Mouse (Mus musculus) brown adipose tissue, adult 24 weeks (tissue): ENCODE data around the gene Lmx1b. TPM values are rescaled to one million over a fixed set of nuclear protein-coding genes. Genes with fewer than 3 reads are reported as not detected.
A peak's percentile ranks its signal among the peaks of the same experiment; 100 is the strongest.

Source experiments
- H3K27ac ChIP-seq: fragments of 200-500 bp; replicated peaks from 2 replicates; pipeline ENCODE4 v1.5.1; 2012; ENCODE audit warnings: low read depth, mild to moderate bottlenecking, low read length
- H3K4me1 ChIP-seq: fragments of 200-500 bp; 2 replicates; pipeline ENCODE4 v1.6.1; 2012; ENCODE audit warnings: low read length, mixed read lengths; ENCODE audit not compliant: control insufficient read depth, insufficient read depth, insufficient read length
- H3K4me3 ChIP-seq: fragments of 200-500 bp; 2 replicates; pipeline ENCODE4 v1.5.1; 2012; ENCODE audit warnings: low read depth, mild to moderate bottlenecking, low read length, moderate library complexity; ENCODE audit not compliant: insufficient read depth
- polyA plus RNA-seq: library from polyadenylated mRNA; stranded (reverse); fragments of >200 nt; gene quantifications from 2 replicates; pipeline ENCODE4 v1.2.4, GENCODE M21; 2012; ENCODE audit not compliant: missing spikeins, insufficient read depth, insufficient read length

Gene Lmx1b
- polyA plus RNA-seq, 1 experiment: not detected

DNA sequence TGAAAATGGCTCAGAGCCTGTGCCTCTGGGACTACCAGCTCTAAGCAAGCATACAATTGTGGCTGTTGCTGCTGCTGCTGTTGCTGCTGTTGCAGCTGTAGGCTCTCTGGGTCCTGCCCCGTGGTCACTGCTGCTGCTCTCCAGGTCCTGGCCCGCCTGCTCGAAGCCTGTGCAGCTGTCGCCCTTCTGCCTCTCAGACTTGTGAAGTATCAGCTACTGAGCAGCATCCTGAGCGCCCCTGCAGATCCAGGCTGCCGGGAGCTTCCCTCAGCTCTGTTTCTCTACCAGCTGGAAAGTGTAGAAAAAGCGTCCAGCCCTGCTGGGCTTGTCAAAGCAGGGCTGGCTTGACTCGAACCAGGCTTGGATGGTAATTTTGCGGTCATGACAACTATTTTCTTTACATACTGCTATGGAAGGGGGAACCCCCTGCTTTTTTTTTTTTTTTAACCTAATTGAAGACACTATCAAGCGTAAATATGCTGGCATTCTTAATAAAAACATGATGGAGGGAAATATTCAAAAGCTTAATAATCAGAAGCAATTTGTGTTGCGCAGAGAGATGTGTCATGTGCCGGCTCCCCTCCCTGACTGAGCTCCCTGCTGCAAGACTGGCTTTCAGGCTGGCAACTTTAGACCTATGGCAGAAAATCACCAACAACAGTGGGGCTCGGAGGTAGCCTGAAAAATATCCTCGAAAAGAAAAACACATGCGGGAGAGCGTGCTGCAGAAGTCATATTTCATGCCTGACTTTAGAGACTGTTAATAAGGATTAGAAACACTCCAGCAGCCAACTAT, 13.9 kb downstream of the Lmx1b start:
- Histone ChIP-seq H3K4me1 (no peaks in the 10 kb centered on the region), H3K27ac (no peak overlapping the region), H3K4me3 (no peak overlapping the region)

DNA sequence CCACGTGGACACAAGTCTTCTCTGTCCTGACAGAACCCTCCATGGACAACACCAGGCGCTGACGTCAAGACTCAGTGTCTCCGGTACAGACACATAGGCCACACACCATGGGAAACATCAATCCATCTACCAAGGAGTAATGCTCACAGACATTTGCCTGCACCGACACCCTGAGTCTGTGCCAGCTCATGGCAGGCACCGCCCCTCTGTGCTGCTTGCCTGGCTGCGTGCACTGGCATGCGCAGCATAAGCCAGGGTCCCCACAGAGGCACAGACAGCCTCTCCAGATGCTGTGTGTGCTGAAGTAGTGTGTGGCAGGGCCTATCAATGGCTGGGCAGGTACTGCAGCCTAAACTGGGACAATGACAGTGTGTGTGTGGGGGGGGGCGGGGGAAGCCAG, 22.6 kb downstream of the Lmx1b start:
- H3K27ac ChIP-seq: no peak overlapping the region
- no peaks in the 10 kb centered on the region for H3K4me1 ChIP-seq
- H3K4me3 ChIP-seq: no peak overlapping the region

GRCm38 (mm10) chr2:33616411-33616843, 23.9 kb downstream of the Lmx1b start:
- Histone ChIP-seq H3K4me1 (no peaks in the 10 kb centered on the region), H3K27ac (no peak overlapping the region), H3K4me3 (peak overlapping the region; percentile 26; the same call in 1 of the 2 replicates)

- Histone ChIP-seq H3K4me1 (no peaks in the 10 kb centered on the region), H3K4me3 (0 out of 2 replicates have a peak overlapping the region, but pooled peaks have one; percentile 26), H3K27ac (no peak overlapping the region)
These were observed 24.4 kb downstream of the Lmx1b start for GRCm38 (mm10) chr2:33615843-33616344.

DNA sequence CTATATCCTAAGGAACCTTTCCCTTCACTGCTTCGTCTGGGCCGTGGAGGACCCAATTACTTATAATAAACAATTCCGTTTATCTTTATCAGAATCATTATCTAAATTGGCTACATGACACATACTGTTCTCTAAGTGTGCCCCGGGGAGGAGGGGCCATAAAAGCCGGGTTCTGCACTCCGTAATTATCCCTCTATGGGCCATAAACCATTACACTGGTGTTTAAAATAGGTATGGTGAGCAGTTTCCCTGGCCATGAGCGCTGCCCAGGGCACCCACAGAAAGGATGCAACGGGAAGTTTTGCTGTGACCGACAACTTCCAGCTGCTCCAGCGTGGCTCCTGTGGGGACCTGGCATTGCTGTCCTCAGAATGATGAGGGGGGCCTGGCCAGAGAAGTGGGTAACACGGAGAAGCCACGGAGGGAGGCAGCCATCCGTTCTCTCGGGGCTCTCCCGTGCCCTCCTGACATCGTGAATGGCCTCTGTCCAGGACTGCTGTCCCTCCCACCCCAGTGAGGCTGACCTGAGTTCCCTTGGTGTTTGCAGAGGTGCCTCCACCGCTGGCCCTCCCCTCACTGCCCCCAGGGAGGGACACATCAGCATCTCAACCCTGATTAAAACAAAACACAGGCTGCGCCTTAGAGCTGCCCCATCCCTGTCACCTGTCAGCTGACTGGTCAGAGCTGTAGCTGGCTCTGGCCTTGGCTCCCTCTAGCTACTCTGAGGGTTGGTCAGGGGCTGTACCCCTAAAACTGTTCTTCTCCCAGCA, 34.6 kb downstream of the Lmx1b start:
- H3K27ac ChIP-seq: no peak overlapping the region
- H3K4me3 ChIP-seq: no peak overlapping the region
- H3K4me1 ChIP-seq: no peaks in the 10 kb centered on the region

GRCm38 (mm10) chr2:33604846-33605486, 35.3 kb downstream of the Lmx1b start:
- no peak overlapping the region for H3K27ac ChIP-seq
- H3K4me3 ChIP-seq: no peak overlapping the region
- no peaks in the 10 kb centered on the region for H3K4me1 ChIP-seq

DNA sequence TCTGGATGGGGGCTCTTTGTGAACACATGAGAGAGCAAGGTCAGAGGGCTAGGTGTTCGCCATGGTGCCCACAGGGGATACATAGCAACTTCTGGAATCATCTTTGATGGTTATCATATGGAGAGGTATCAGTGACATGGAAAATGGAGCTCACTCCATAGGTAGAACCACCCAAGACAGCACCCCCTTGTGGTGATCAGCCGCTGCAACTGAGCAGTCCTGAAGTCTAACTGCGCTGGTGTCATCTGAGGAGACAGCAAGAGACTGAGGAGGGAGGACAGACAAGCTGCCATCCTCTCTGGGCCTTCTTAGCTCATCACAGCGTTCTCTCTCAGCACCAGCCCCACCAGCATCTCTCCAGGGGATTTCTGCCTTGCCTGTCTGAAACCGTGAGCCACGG, 39.8 kb downstream of the Lmx1b start:
- Histone ChIP-seq H3K4me3 (no peak overlapping the region), H3K27ac (no peak overlapping the region), H3K4me1 (no peaks in the 10 kb centered on the region)

GRCm38 (mm10) chr2:33597384-33597783, 42.9 kb downstream of the Lmx1b start:
- Histone ChIP-seq H3K4me1 (no peaks in the 10 kb centered on the region), H3K4me3 (no peak overlapping the region), H3K27ac (no peak overlapping the region)

DNA sequence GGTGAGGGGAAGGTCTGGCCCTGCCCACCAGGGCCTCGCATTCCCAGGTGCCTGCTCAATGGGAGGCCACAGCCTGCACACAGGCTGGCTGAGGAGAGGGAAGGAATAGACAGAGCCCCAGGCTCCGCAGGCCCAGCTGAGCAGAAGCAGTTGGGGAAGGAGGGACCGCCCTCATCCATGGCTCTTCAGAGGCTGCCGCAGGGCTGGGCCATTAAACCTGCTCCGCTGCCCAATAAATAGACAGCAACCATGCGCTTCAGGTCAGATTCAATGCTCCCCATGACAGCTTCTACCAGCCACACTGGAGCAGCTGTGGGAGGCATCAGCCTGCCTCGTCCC, 45.3 kb downstream of the Lmx1b start:
- H3K4me3 ChIP-seq: no peak overlapping the region

GRCm38 (mm10) chr2:33594181-33595084, 45.9 kb downstream of the Lmx1b start:
- Histone ChIP-seq H3K4me3 (no peak overlapping the region), H3K4me1 (no peaks in the 10 kb centered on the region), H3K27ac (no peak overlapping the region)

More for the DNA sequence above, 45.3 kb downstream of the Lmx1b start:
- no peaks in the 10 kb centered on the region for H3K4me1 ChIP-seq
- no peak overlapping the region for H3K27ac ChIP-seq

DNA sequence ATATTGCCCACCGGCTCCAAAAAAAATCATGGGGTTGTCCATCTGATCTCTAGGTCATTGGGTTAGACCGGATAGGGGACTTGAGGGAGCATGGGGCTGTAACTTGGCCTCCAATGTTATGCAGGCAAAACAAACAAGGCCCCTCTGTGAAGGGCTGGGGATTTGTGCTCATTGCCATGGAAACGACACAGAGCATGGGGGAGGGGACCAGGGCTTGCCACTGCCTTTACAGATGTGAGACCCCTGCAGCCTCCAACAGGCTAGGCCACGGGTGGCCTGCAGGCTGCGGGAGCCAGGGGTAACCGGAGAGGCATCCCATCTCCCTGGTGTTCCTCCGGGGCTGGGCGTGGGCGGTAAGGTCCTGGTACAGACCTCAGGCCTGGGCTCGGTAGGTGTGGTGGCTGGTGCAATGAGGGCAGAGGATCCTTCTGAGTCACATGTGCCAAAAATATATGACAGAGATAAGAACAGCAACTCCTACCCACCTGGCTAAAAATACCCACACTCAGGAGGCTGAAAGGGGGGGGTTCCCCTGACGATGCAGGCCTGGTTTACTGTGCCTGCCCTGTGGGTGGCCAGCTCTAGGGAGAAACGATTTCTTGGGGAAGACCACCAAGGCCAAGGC, 47.3 kb downstream of the Lmx1b start:
- Histone ChIP-seq H3K4me3 (no peak overlapping the region), H3K4me1 (no peaks in the 10 kb centered on the region), H3K27ac (no peak overlapping the region)

DNA sequence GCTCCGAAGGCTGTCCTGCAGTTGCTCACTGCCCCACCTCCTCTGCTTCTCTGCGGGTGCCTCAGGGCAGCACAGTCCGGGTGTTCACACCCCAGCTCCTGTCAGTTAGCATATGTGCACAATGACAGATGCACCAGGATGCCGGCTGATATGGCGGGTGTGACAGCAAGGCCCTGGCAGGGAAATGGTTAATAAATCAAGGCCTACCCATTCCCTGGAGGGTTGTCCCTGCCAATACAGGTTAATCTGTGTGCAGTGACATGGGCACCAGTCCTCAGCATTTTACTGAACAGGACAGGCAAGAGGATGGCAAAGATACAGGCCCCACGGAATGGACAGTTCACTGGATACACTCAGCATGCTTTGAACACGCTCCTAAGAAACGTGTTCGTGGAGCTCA, 51.0 kb downstream of the Lmx1b start:
- no peaks in the 10 kb centered on the region for H3K4me1 ChIP-seq
- no peak overlapping the region for H3K27ac ChIP-seq
- H3K4me3 ChIP-seq: no peak overlapping the region

DNA sequence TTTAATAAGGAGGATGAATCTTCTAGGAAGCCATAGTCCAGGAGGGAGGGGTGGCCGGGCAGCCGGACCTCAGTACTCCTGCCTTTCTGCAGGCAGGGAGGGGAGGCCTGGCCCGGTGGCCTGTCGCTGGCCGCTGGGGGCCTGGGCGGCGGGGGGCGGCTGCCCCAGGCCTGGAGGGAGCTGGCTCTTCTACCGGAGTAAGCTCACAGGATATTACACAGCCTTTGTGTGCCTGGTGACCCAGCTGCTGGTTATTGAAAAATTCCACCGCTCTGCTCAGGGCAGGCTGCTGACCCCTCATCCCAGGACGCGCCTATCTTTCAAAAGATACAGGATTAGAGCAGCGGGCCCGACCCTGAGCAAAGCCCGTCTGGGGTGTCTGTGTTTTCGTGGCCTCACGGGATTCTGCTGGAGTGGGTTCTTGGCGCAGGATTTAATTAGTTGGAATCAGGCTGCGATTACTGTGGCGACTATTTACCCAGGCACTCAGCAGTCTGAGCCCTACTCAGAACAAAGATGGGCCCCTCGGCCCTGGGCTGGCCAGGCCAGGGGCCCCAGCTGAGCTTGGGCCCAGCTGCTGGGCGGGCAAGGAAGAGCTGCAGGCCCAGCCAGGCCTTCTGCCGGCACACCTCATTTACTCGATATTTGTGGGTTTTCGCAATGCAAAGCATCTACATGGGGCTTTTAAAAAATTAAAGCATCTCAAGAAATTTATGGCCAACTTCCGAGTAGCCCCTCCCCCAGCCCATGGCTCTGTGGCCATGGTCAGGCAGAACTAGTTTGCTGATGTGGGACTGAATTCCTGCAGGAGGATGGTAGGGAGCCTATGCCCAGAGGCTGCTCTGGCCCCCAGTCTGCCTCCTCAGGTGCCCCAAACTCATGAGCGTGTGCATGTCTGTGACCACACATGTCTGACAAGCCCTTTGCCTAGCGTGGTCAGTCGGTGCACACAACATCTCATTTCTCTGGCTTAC, 55.1 kb downstream of the Lmx1b start:
- Histone ChIP-seq H3K27ac (no peak overlapping the region), H3K4me3 (no peak overlapping the region), H3K4me1 (no peaks in the 10 kb centered on the region)
